Mouse (Mus musculus) liver, embryonic 14.5 days (tissue): ENCODE data around the gene Mical2. TPM values are rescaled to one million over a fixed set of nuclear protein-coding genes. Genes with fewer than 3 reads are reported as not detected.

Source experiments
- ATAC-seq: fragments of 200-750 bp; cut with Nextera tagmentation; 2 replicates; pipeline ENCODE4 v1.8.0; 2017; ENCODE audit warnings: moderate number of reproducible peaks, mild to moderate bottlenecking, moderate library complexity; ENCODE audit not compliant: insufficient read depth
- DNase-seq, 3 experiments: peaks; one replicate each; pipeline ENCODE4 v3.0.0-alpha.2; 2012 to 2013; ENCODE audit warnings: low read depth in 3 of 3, low spot score in 3 of 3
- H3K27ac ChIP-seq: fragments of 300-500 bp; sonication (generic); 2 replicates; pipeline ENCODE4 v1.5.1; 2014; ENCODE audit warnings: moderate library complexity, mild to moderate bottlenecking, control low read depth, inconsistent platforms
- H3K27me3 ChIP-seq: fragments of 300-500 bp; sonication (generic); 2 replicates; pipeline ENCODE4 v1.6.1; 2014; ENCODE audit warnings: mild to moderate bottlenecking, low read length, moderate library complexity; ENCODE audit not compliant: control insufficient read depth, insufficient read depth
- H3K36me3 ChIP-seq: fragments of 300-500 bp; sonication (generic); replicated peaks from 2 replicates; pipeline ENCODE4 v1.6.1; 2014; ENCODE audit warnings: low read depth; ENCODE audit not compliant: control insufficient read depth, insufficient read depth
- H3K4me1 ChIP-seq, 2 experiments: fragments of 200-500 bp in 1 of 2; fragments of 300-500 bp in 1 of 2; sonication (generic) in 1 of 2; replicated peaks; 2 replicates each; pipeline ENCODE4 v1.6.1; 2012 to 2014; ENCODE audit warnings: antibody characterized with exemption in 1 of 2, inconsistent platforms in 1 of 2, low read length in 1 of 2; ENCODE audit not compliant: control insufficient read depth in 2 of 2, insufficient read depth in 2 of 2
- H3K4me2 ChIP-seq: fragments of 300-500 bp; sonication (generic); 2 replicates; pipeline ENCODE4 v1.6.1; 2014; ENCODE audit warnings: low read depth, mild to moderate bottlenecking, control low read depth, moderate library complexity
- H3K4me3 ChIP-seq, 2 experiments: fragments of 200-500 bp in 1 of 2; fragments of 300-500 bp in 1 of 2; sonication (generic) in 1 of 2; 2 replicates each; pipeline ENCODE4 v1.5.1; 2012 to 2014; ENCODE audit warnings: low read depth in 2 of 2, low read length in 2 of 2, mild to moderate bottlenecking in 2 of 2, control low read depth in 1 of 2, inconsistent platforms in 1 of 2, moderate library complexity in 1 of 2; ENCODE audit not compliant: insufficient read depth in 1 of 2
- H3K9ac ChIP-seq: fragments of 300-500 bp; sonication (generic); replicated peaks from 2 replicates; pipeline ENCODE4 v1.6.1; 2014; ENCODE audit warnings: mild to moderate bottlenecking, control low read depth, moderate library complexity
- H3K9me3 ChIP-seq: fragments of 300-500 bp; sonication (generic); 2 replicates; pipeline ENCODE4 v1.6.1; 2016; ENCODE audit warnings: low read length, mixed read lengths; ENCODE audit not compliant: control insufficient read depth
- CTCF ChIP-seq: IDR thresholded peaks from 2 replicates; pipeline ENCODE4 v1.5.1; 2016; ENCODE audit warnings: antibody characterized with exemption, low read depth, control low read depth
- EP300 ChIP-seq: IDR thresholded peaks from 2 replicates; pipeline ENCODE4 v1.6.1; 2016; ENCODE audit warnings: antibody characterized with exemption, low read depth
- WGBS: fragments of 180-500 bp; shearing (Covaris S2); extraction: QIAGEN DNeasy Blood & Tissue Kit; methylation state at CpG from one replicate; pipeline ENCODE4 v1.1.7; 2014; ENCODE audit not compliant: insufficient replicate concordance; 5-methylcytosine and 5-hydroxymethylcytosine counted together
- polyA plus RNA-seq, 2 experiments: library from polyadenylated mRNA; depleted of rRNA in 1 of 2; stranded (reverse) in 1 of 2; unstranded in 1 of 2; fragments of >200 nt; fragmentation: Nextera tagmentation in 1 of 2; extraction: Ambion mirVana in 1 of 2; gene quantifications; 2 replicates each; pipeline versions ENCODE4 v1.2.1 to v1.2.3; 2012 to 2014

Gene Mical2
- polyA plus RNA-seq, 2 experiments, result 1.2 to 1.4 TPM

- no peak for ATAC-seq
- Histone ChIP-seq H3K9ac (no peak overlapping the region), H3K4me2 (no peak overlapping the region), H3K27me3 (no peaks in the 10 kb centered on the region), H3K9me3 (no peaks in the 10 kb centered on the region), H3K36me3 (no peaks in the 10 kb centered on the region), H3K4me3 (no peak overlapping the region), H3K27ac (no peak overlapping the region), H3K4me1 (0 out of 4 replicates have a peak, but pooled peaks cover 0 to 2% of the 10 kb centered on the region in 2 experiments)
- TF ChIP-seq CTCF (no peak), EP300 (no peak)
- 56% methylated on average over 5 of the region's 5 CpGs for WGBS
- DNase-seq, result no peak
These were observed 31.4 kb upstream of the Mical2 start for GRCm38 (mm10) chr7:112194286-112194685.

GRCm38 (mm10) chr7:112197461-112197860, 28.2 kb upstream of the Mical2 start:
- DNase-seq, result no peak
- 0 out of 4 replicates have a peak, but pooled peaks cover 0 to 1% of the 10 kb centered on the region in 2 experiments for H3K4me1 ChIP-seq

GRCm38 (mm10) chr7:112199343-112199742, 26.3 kb upstream of the Mical2 start:
- H3K36me3 ChIP-seq, result no peaks in the 10 kb centered on the region
- 52% methylated on average over 3 of the region's 3 CpGs for WGBS

More at GRCm38 (mm10) chr7:112197461-112197860, 28.2 kb upstream of the Mical2 start:
- H3K9me3 ChIP-seq, result no peaks in the 10 kb centered on the region
- WGBS, result 64% methylated on average over 8 of the region's 8 CpGs
- no peak for ATAC-seq
- H3K27me3 ChIP-seq, result no peaks in the 10 kb centered on the region
- H3K9ac ChIP-seq, result no peak overlapping the region
- H3K4me2 ChIP-seq, result no peak overlapping the region
- H3K27ac ChIP-seq, result no peak overlapping the region
- no peaks in the 10 kb centered on the region for H3K36me3 ChIP-seq
- H3K4me3 ChIP-seq, result no peak overlapping the region
- TF ChIP-seq CTCF (no peak), EP300 (no peak)

GRCm38 (mm10) chr7:112200761-112201160, 24.9 kb upstream of the Mical2 start:
- Histone ChIP-seq H3K4me3 (no peak overlapping the region), H3K27ac (no peak overlapping the region), H3K36me3 (no peaks in the 10 kb centered on the region), H3K4me2 (no peak overlapping the region), H3K9ac (no peak overlapping the region), H3K4me1 (0 out of 4 replicates have a peak, but pooled peaks cover 0 to 2% of the 10 kb centered on the region in 2 experiments), H3K27me3 (no peaks in the 10 kb centered on the region), H3K9me3 (no peaks in the 10 kb centered on the region)
- no peak for DNase-seq
- TF ChIP-seq CTCF, result no peak
- no peak for TF ChIP-seq EP300
- ATAC-seq, result no peak
- 36% methylated on average over 4 of the region's 4 CpGs for WGBS

More at GRCm38 (mm10) chr7:112199343-112199742, 26.3 kb upstream of the Mical2 start:
- Histone ChIP-seq H3K9me3 (no peaks in the 10 kb centered on the region), H3K27ac (no peak overlapping the region), H3K9ac (no peak overlapping the region), H3K27me3 (no peaks in the 10 kb centered on the region), H3K4me1 (0 out of 4 replicates have a peak, but pooled peaks cover 0 to 2% of the 10 kb centered on the region in 2 experiments), H3K4me3 (no peak overlapping the region), H3K4me2 (no peak overlapping the region)
- ATAC-seq (no peak), DNase-seq (no peak)
- no peak for TF ChIP-seq EP300
- TF ChIP-seq CTCF, result no peak

- 38% methylated on average over 4 of the region's 4 CpGs for WGBS
- no peaks in the 10 kb centered on the region for H3K36me3 ChIP-seq
- no peak overlapping the region for H3K4me3 ChIP-seq
- no peak overlapping the region for H3K27ac ChIP-seq
- DNase-seq (no peak), ATAC-seq (no peak)
- TF ChIP-seq EP300, result no peak
- TF ChIP-seq CTCF, result no peak
- no peak overlapping the region for H3K4me2 ChIP-seq
- no peak overlapping the region for H3K9ac ChIP-seq
- H3K27me3 ChIP-seq, result no peaks in the 10 kb centered on the region
- H3K9me3 ChIP-seq, result no peaks in the 10 kb centered on the region
- 0 out of 4 replicates have a peak, but pooled peaks cover 0 to 2% of the 10 kb centered on the region in 2 experiments for H3K4me1 ChIP-seq
These were observed 23.5 kb upstream of the Mical2 start for GRCm38 (mm10) chr7:112202194-112202593.
